Mouse (Mus musculus): Measurements from ENCODE around the gene 5031439G07Rik.
"Not testable (repeated sequence)": the region's sequence is repeated elsewhere in the genome, so short reads cannot be mapped to it uniquely, and the experiment has no call there.

DNA sequence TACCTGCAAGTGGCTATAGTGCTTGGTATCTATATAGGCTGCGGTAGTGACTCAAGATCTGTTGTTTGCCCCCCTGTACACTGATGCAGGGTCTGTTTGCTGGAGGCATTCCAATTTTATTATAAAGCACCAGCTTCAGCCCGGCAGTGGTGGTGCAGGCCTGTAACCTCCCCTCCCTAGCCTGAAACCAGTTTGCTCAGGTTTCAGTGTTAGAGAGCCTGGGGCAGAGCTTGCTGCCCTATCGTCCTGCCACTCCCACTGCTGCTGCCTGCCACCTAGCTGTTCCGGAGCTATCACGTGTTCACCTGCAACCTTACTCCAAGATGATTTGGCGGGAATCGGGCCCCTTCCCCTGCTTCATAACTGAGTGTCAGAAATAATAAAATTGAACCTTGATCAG is 45.6 kb upstream of the 5031439G07Rik start:
- TF ChIP-seq NRF1 (IDR thresholded peaks at IDR 0.05; ENCODE audit: insufficient read depth, low read depth, low read length, poor library complexity, severe bottlenecking); POLR2A (IDR thresholded peaks at IDR 0.05; ENCODE audit: control insufficient read depth in 1 of 2, insufficient read depth in 1 of 2, low read depth in 1 of 2, low read length in 2 of 2, poor library complexity in 1 of 2): not testable (repeated sequence)

Data from MEL (cell line).